Mouse (Mus musculus) myocyte (in vitro differentiated cells): ENCODE results near the gene Krt72. TPM values are rescaled to one million over a fixed set of nuclear protein-coding genes. Genes with fewer than 3 reads are reported as not detected.

ENCODE experiments used
- H3K27me3 ChIP-seq: one replicate; pipeline ENCODE4 v1.6.1; 2011; ENCODE audit not compliant: control insufficient read depth, insufficient read depth, insufficient read length
- H3K36me3 ChIP-seq: one replicate; pipeline ENCODE4 v1.6.1; 2011; ENCODE audit not compliant: control insufficient read depth, insufficient read depth
- H3K4me2 ChIP-seq: one replicate; pipeline ENCODE4 v1.6.1; 2011; ENCODE audit warnings: low read depth, control low read depth
- H3K4me3 ChIP-seq: one replicate; pipeline ENCODE4 v1.5.1; 2011; ENCODE audit warnings: mild to moderate bottlenecking, control low read depth, moderate library complexity
- H3K79me2 ChIP-seq: one replicate; pipeline ENCODE4 v1.6.1; 2011; ENCODE audit not compliant: control insufficient read depth, insufficient read depth
- H3ac ChIP-seq: one replicate; pipeline ENCODE4 v1.6.1; 2011; ENCODE audit not compliant: control insufficient read depth, insufficient read length
- MAX ChIP-seq: IDR thresholded peaks from one replicate; pipeline ENCODE4 v1.6.1; 2011; ENCODE audit warnings: low read depth, mild to moderate bottlenecking, control low read depth
- TCF3 ChIP-seq: IDR thresholded peaks from one replicate; pipeline ENCODE4 v1.6.1; 2011; ENCODE audit warnings: low read depth, control low read depth; ENCODE audit not compliant: insufficient read length
- USF1 ChIP-seq: IDR thresholded peaks from one replicate; pipeline ENCODE4 v1.6.1; 2011; ENCODE audit warnings: low read depth, mild to moderate bottlenecking, control low read depth, moderate library complexity
- polyA plus RNA-seq: library from polyadenylated mRNA; unstranded; fragments of >200 nt; fragmentation: generic; extraction: Trizol; gene quantifications from one replicate; pipeline ENCODE4 v1.2.1, GENCODE M21; 2012; ENCODE audit warnings: missing spikeins

Krt72 gene
- polyA plus RNA-seq, 1 experiment = not detected

- Histone ChIP-seq H3K4me3 (no peak overlapping the region), H3K4me2 (no peak overlapping the region), H3ac (no peak overlapping the region), H3K36me3 (no peaks in the 10 kb centered on the region), H3K27me3 (peaks cover 15% of the 10 kb centered on the region), H3K79me2 (no peaks in the 10 kb centered on the region)
- TF ChIP-seq MAX (no peak), TCF3 (no peak), USF1 (no peak)
These were observed 55.6 kb downstream of the Krt72 start for GRCm38 (mm10) chr15:101730653-101731052.

Other genes starting within 250 kb of the Krt72 start
- not detected for gene Krt82, start 235.8 kb downstream of the Krt72 start, polyA plus RNA-seq
- not detected for gene Krt90, start 223.5 kb downstream of the Krt72 start, polyA plus RNA-seq
- gene Krt75, start 212.6 kb downstream of the Krt72 start, polyA plus RNA-seq = not detected
- not detected for gene Gm5414, start 158.3 kb downstream of the Krt72 start, polyA plus RNA-seq
- gene Gm5478, start 139.1 kb downstream of the Krt72 start, polyA plus RNA-seq = not detected
- not detected for gene Krt6b, start 106.2 kb downstream of the Krt72 start, polyA plus RNA-seq
- not detected for gene Krt6a, start 92.2 kb downstream of the Krt72 start, polyA plus RNA-seq
- gene Krt5, start 73.6 kb downstream of the Krt72 start, polyA plus RNA-seq = 0.02 TPM
- gene Krt71, start 43.4 kb downstream of the Krt72 start, polyA plus RNA-seq = not detected
- not detected for gene Krt73, start 15.9 kb upstream of the Krt72 start, polyA plus RNA-seq
- gene Krt2, start 31.7 kb upstream of the Krt72 start, polyA plus RNA-seq = not detected
- gene Krt1, start 64.3 kb upstream of the Krt72 start, polyA plus RNA-seq = not detected
- gene Krt77, start 83.2 kb upstream of the Krt72 start, polyA plus RNA-seq = not detected
- gene Krt76, start 106.5 kb upstream of the Krt72 start, polyA plus RNA-seq = not detected
- gene Krt4, start 138.3 kb upstream of the Krt72 start, polyA plus RNA-seq = not detected
- gene Krt79, start 153.9 kb upstream of the Krt72 start, polyA plus RNA-seq = 0.04 TPM
- not detected for gene Krt78, start 167.8 kb upstream of the Krt72 start, polyA plus RNA-seq
- gene Krt8, start 218.0 kb upstream of the Krt72 start, polyA plus RNA-seq = 0.16 TPM
- gene Krt18, start 241.7 kb upstream of the Krt72 start, polyA plus RNA-seq = not detected